19 mouse cellular contexts compared by ENCODE assay signal in the genomic region with DNA sequence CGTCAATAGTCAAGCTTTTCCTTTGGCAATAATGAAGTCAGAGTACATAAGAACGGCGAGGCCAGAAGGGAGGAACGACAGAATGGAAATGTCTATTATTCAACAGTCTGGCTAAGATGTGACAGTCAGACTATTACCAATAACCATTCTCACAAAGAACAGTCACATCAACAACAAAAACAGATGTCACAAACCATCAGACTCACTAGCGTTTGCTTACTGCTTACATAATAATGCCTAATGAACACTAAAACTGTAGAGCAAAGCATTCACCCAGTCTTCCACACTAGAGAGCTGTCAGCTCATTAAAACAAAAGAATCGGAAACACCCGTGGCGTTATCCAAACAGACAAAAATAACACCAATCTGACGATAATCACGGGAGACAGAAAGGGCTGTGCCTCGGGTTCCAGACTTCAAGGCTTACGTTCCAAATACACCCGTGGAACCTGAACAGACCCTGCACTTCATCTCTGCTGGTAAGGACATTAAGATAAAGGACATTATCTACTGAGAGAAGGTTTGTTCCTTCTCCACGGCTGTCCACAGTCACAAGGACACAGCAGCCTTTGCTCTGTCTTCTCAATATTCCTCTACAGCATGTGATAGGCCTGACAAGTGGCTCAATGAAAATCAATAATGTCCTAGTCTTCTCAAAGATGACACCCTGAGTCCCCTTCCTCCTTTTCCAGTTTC. TPM values are rescaled to one million over a fixed set of nuclear protein-coding genes. Genes with fewer than 3 reads are reported as not detected.
DNase-seq lines count a peak whose midpoint lies in the region; ATAC-seq and TF ChIP-seq lines count a peak whose summit lies in the region.
"Had no signal": no experiment of that assay in that cellular context is flagged by ENCODE, and none has a peak within 500 bp of the region (broad histone marks: within the 10 kb centered on the region; RNA-seq: fewer than 3 reads in every experiment).

No protein-coding gene starts in this region.

- no peak overlapping the region for H3K4me3 ChIP-seq in heart, embryonic 11.5 days (ENCODE audit: low read depth, low read length)
- H3K4me3 ChIP-seq in liver, embryonic 11.5 days (ENCODE audit: low read depth, low read length) = no peak overlapping the region
- no peak overlapping the region for H3K4me3 ChIP-seq in liver, embryonic 14.5 days (ENCODE audit: insufficient read depth in 1 of 2, low read depth in 2 of 2, low read length in 2 of 2)
- H3K4me3 ChIP-seq: embryonic facial prominence, embryonic 15.5 days; gastrocnemius, adult 2 months; limb, embryonic 13.5 days; neural tube, embryonic 13.5 days had no signal

- DNase-seq in heart, adult 8-10 months (ENCODE audit: low spot score) = no peak
- no peak for DNase-seq in liver, embryonic 11.5 days (ENCODE audit: low spot score)
- DNase-seq in liver = no peak
- DNase-seq in liver, embryonic 14.5 days (ENCODE audit: low read depth in 3 of 3, low spot score in 3 of 3) = no peak
- DNase-seq in retina, embryonic 14.5 days (ENCODE audit: low spot score) = peak; percentile 74
- no peak for DNase-seq in gastrocnemius, postnatal 25 days
- no peak for DNase-seq in adrenal gland, postnatal 10 days
- DNase-seq: B cell, adult 2 months; gastrocnemius, adult 2 months; heart, postnatal 4 days; kidney, adult 2 months; right cerebral cortex, postnatal 25 days; thymus, postnatal 14 days had no signal

- TF ChIP-seq CTCF in liver, embryonic 14.5 days (IDR thresholded peaks at IDR 0.05; ENCODE audit: low read depth) = no peak

- H3K4me1 ChIP-seq in heart, embryonic 11.5 days (ENCODE audit: control insufficient read depth, insufficient read depth, low read length) = peaks cover 4% of the 10 kb centered on the region
- H3K4me1 ChIP-seq in liver, embryonic 11.5 days (replicated peaks; ENCODE audit: control insufficient read depth, insufficient read depth, low read length) = peaks cover 5% of the 10 kb centered on the region
- H3K4me1 ChIP-seq in liver, embryonic 14.5 days (replicated peaks; ENCODE audit: control insufficient read depth in 2 of 2, insufficient read depth in 2 of 2, low read length in 1 of 2) = peaks cover 12 to 15% of the 10 kb centered on the region in 2 experiments
- H3K4me1 ChIP-seq: embryonic facial prominence, embryonic 15.5 days had no signal

- no peaks in the 10 kb centered on the region for H3K27me3 ChIP-seq in heart, embryonic 11.5 days (ENCODE audit: control insufficient read depth, insufficient read depth, low read length)
- no peaks in the 10 kb centered on the region for H3K27me3 ChIP-seq in liver, embryonic 11.5 days (replicated peaks; ENCODE audit: control insufficient read depth, insufficient read depth, low read length)
- H3K27me3 ChIP-seq in liver, embryonic 14.5 days (ENCODE audit: control insufficient read depth, insufficient read depth, low read length) = no peaks in the 10 kb centered on the region
- H3K27me3 ChIP-seq: embryonic facial prominence, embryonic 15.5 days; limb, embryonic 13.5 days; neural tube, embryonic 13.5 days had no signal

- no peaks in the 10 kb centered on the region for H3K36me3 ChIP-seq in heart, embryonic 11.5 days (ENCODE audit: control insufficient read depth, insufficient read depth, low read length)
- peaks cover 3% of the 10 kb centered on the region; the same call in 1 of the 2 replicates for H3K36me3 ChIP-seq in liver, embryonic 11.5 days (ENCODE audit: control insufficient read depth, insufficient read depth, low read length)
- H3K36me3 ChIP-seq in liver, embryonic 14.5 days (replicated peaks; ENCODE audit: control insufficient read depth, insufficient read depth, low read depth) = peaks cover 4% of the 10 kb centered on the region
- H3K36me3 ChIP-seq: embryonic facial prominence, embryonic 15.5 days; neural tube, embryonic 13.5 days had no signal

- WGBS in heart, embryonic 11.5 days (ENCODE audit: insufficient replicate concordance) = 43% methylated on average over 14 of the region's 14 CpGs
- WGBS in liver, embryonic 11.5 days = 63% methylated on average over 14 of the region's 14 CpGs
- 54% methylated on average over 14 of the region's 14 CpGs for WGBS in liver, embryonic 14.5 days (ENCODE audit: insufficient replicate concordance)

- H3K4me2 ChIP-seq in heart, embryonic 11.5 days = 0 out of 2 replicates have a peak overlapping the region, but pooled peaks have one; percentile 19
- H3K4me2 ChIP-seq in liver, embryonic 11.5 days = no peak overlapping the region
- no peak overlapping the region for H3K4me2 ChIP-seq in liver, embryonic 14.5 days (ENCODE audit: low read depth)
- H3K4me2 ChIP-seq: embryonic facial prominence, embryonic 15.5 days; limb, embryonic 13.5 days; neural tube, embryonic 13.5 days had no signal

- no peak overlapping the region for H3K9ac ChIP-seq in heart, embryonic 11.5 days (ENCODE audit: low read depth, low read length)
- H3K9ac ChIP-seq in liver, embryonic 11.5 days (ENCODE audit: low read depth, low read length) = no peak overlapping the region
- H3K9ac ChIP-seq in liver, embryonic 14.5 days (replicated peaks) = no peak overlapping the region
- H3K9ac ChIP-seq: embryonic facial prominence, embryonic 15.5 days; limb, embryonic 13.5 days; neural tube, embryonic 13.5 days had no signal

- ATAC-seq in heart, embryonic 11.5 days (replicated peaks; ENCODE audit: insufficient number of reproducible peaks, low FRiP score, low TSS enrichment) = no peak
- ATAC-seq in liver, embryonic 11.5 days (replicated peaks; ENCODE audit: low FRiP score) = peak; percentile 66; the same call in 1 of the 2 replicates
- ATAC-seq in liver, embryonic 14.5 days (ENCODE audit: insufficient read depth) = 0 out of 2 replicates have a peak, but pooled peaks have one; percentile 28
- ATAC-seq: activated CD4-positive, CD25-positive, alpha-beta regulatory T cell, adult 4 months had no signal

- no peak overlapping the region for H3K27ac ChIP-seq in heart, embryonic 11.5 days (ENCODE audit: low read depth, low read length)
- no peak overlapping the region for H3K27ac ChIP-seq in liver, embryonic 11.5 days (ENCODE audit: low read depth, low read length)
- no peak overlapping the region; the same call in 1 of the 2 replicates for H3K27ac ChIP-seq in liver, embryonic 14.5 days
- H3K27ac ChIP-seq: embryonic facial prominence, embryonic 15.5 days; gastrocnemius, adult 2 months; limb, embryonic 13.5 days; neural tube, embryonic 13.5 days had no signal

- H3K9me3 ChIP-seq in heart, embryonic 11.5 days (replicated peaks; ENCODE audit: control insufficient read depth, low read length) = no peaks in the 10 kb centered on the region
- H3K9me3 ChIP-seq in liver, embryonic 11.5 days (ENCODE audit: control insufficient read depth, low read length) = no peaks in the 10 kb centered on the region
- no peaks in the 10 kb centered on the region for H3K9me3 ChIP-seq in liver, embryonic 14.5 days (ENCODE audit: control insufficient read depth, low read length)
- H3K9me3 ChIP-seq: embryonic facial prominence, embryonic 15.5 days; G1E; limb, embryonic 13.5 days; neural tube, embryonic 13.5 days had no signal

- TF ChIP-seq EP300 in liver, embryonic 14.5 days (IDR thresholded peaks at IDR 0.05; ENCODE audit: low read depth) = no peak

RNA-seq across cellular contexts. Expression of gene Prim2, which starts 59.4 kb away (rescaled TPM):
- polyA plus RNA-seq in heart, embryonic 11.5 days (2014; fragmentation: Nextera tagmentation; extraction: Ambion mirVana) = 25.5 and 27.8 TPM in 2 replicates
- 1 to 10 TPM; 1.5 to 2.4 (median 1.8) TPM for total RNA-seq in heart, adult 8-10 months (2022)
- polyA plus RNA-seq in liver, embryonic 11.5 days (2014; fragmentation: Nextera tagmentation; extraction: Ambion mirVana) = 62.7 and 65.4 TPM in 2 replicates
- polyA plus RNA-seq in liver, embryonic 14.5 days (2012; rRNA removed) = 23.4 and 34.1 TPM in 2 replicates
- 38.1 and 40.7 TPM in 2 replicates for polyA plus RNA-seq in liver, embryonic 14.5 days (2014; fragmentation: Nextera tagmentation; extraction: Ambion mirVana)
- 1 to 10 TPM; 1.3 to 1.8 TPM for total RNA-seq in gastrocnemius, postnatal 25 days (2021)
- 10 to 100 TPM in 1 of 2 experiments, 1 to 10 TPM in 1; 8.6 to 10.9 TPM for total RNA-seq in adrenal gland, postnatal 10 days (2021)
